Mouse (Mus musculus) liver, adult 2 months (tissue): ENCODE measurements at regions not wholly inside any gene's neighbourhood (a gene's known extent, or its start where the extent isn't known, plus 50 kb on each side); places are given as distances from the start of the nearest gene placed in this dataset.

Experiments
- CTCF ChIP-seq: fragments of 200-500 bp; IDR thresholded peaks from 2 replicates; pipeline ENCODE4 v1.5.1; 2011; ENCODE audit warnings: low read depth, low read length, control low read depth
- POLR2A ChIP-seq: fragments of 200-500 bp; IDR thresholded peaks from 2 replicates; pipeline ENCODE4 v1.6.1; 2011; ENCODE audit warnings: low read length, control low read depth; ENCODE audit not compliant: insufficient read depth; ENCODE audit errors: extremely low read depth

GRCm38 (mm10) chr10:37626758-37627201 is 488.1 kb upstream of the Marcks start:
- TF ChIP-seq CTCF (no peak), POLR2A (no peak)
